Mouse (Mus musculus) bone marrow macrophage, adult 2 months (primary cell): ENCODE measurements at regions not wholly inside any gene's neighbourhood (a gene's known extent, or its start where the extent isn't known, plus 50 kb on each side); places are given as distances from the start of the nearest gene placed in this dataset.

ENCODE experiments used
- CTCF ChIP-seq: IDR thresholded peaks from 2 replicates; pipeline ENCODE4 v1.5.1; 2012; ENCODE audit warnings: low read depth, mild to moderate bottlenecking, low read length, moderate library complexity
- POLR2A ChIP-seq: IDR thresholded peaks from 2 replicates; pipeline ENCODE4 v1.6.1; 2012; ENCODE audit warnings: mild to moderate bottlenecking, low read depth, low read length, borderline replicate concordance

DNA sequence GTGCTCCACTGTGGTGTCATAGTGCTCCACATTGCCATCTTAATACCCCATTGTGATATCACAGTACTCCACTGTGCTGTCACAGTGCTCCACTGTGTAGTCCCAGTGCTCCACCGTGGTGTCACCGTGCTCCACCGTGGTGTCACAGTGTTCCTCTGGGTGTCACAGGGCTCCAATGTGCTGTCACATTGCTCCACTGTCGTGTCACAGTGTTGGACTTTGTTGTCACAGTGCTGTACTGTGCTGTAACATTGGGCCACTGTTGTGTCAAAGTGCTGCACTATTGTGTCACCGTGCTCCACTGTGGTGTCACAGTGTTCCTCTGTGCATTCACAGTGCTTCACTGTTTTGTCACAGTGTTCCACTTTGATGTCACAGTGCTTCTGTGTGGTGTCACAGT is 64.6 kb upstream of the Trpm1 start:
- TF ChIP-seq CTCF = no peak
- no peak for TF ChIP-seq POLR2A
